Mouse (Mus musculus) forebrain, embryonic 15.5 days (tissue): ENCODE results near the gene Taf4. TPM values are rescaled to one million over a fixed set of nuclear protein-coding genes. Genes with fewer than 3 reads are reported as not detected.
A peak's percentile ranks its signal among the peaks of the same experiment; 100 is the strongest.

Experiments used
- ATAC-seq: fragments of 200-750 bp; cut with Nextera tagmentation; replicated peaks from 2 replicates; pipeline ENCODE4 v1.8.0; 2017; ENCODE audit warnings: mild to moderate bottlenecking, moderate TSS enrichment, moderate library complexity
- H3K27ac ChIP-seq: fragments of 300-500 bp; sonication (generic); replicated peaks from 2 replicates; pipeline ENCODE4 v1.5.1; 2015; ENCODE audit warnings: mild to moderate bottlenecking, inconsistent platforms
- H3K27me3 ChIP-seq: fragments of 300-500 bp; sonication (generic); 2 replicates; pipeline ENCODE4 v1.6.1; 2015; ENCODE audit warnings: inconsistent platforms
- H3K36me3 ChIP-seq: fragments of 300-500 bp; sonication (generic); 2 replicates; pipeline ENCODE4 v1.6.1; 2015; ENCODE audit warnings: mild to moderate bottlenecking, inconsistent platforms
- H3K4me1 ChIP-seq: fragments of 300-500 bp; sonication (generic); 2 replicates; pipeline ENCODE4 v1.6.1; 2015; ENCODE audit warnings: inconsistent platforms
- H3K4me2 ChIP-seq: fragments of 300-500 bp; sonication (generic); replicated peaks from 2 replicates; pipeline ENCODE4 v1.6.1; 2015; ENCODE audit warnings: mild to moderate bottlenecking, inconsistent platforms
- H3K4me3 ChIP-seq: fragments of 300-500 bp; sonication (generic); 2 replicates; pipeline ENCODE4 v1.5.1; 2015; ENCODE audit warnings: mild to moderate bottlenecking, inconsistent platforms
- H3K9ac ChIP-seq: fragments of 300-500 bp; sonication (generic); replicated peaks from 2 replicates; pipeline ENCODE4 v1.6.1; 2015; ENCODE audit warnings: mild to moderate bottlenecking, inconsistent platforms
- H3K9me3 ChIP-seq: fragments of 300-500 bp; sonication (generic); 2 replicates; pipeline ENCODE4 v1.6.1; 2016; ENCODE audit warnings: inconsistent platforms
- WGBS: fragments of 180-500 bp; shearing (Covaris S2); methylation state at CpG from one replicate; pipeline ENCODE4 v1.1.7; 2015; ENCODE audit warnings: mixed read lengths; 5-methylcytosine and 5-hydroxymethylcytosine counted together
- polyA plus RNA-seq: library from polyadenylated mRNA; unstranded; fragments of >200 nt; fragmentation: Nextera tagmentation; extraction: Ambion mirVana; gene quantifications from 2 replicates; pipeline ENCODE4 v1.2.1, GENCODE M21; 2015

The Taf4 gene
- polyA plus RNA-seq, 1 experiment from 2014 or later: 5.3 TPM

GRCm38 (mm10) chr2:179921021-179921653 lies 55.3 kb downstream of the Taf4 start:
- peaks cover 60% of the 10 kb centered on the region for H3K36me3 ChIP-seq

GRCm38 (mm10) chr2:179920042-179920441 lies 56.4 kb downstream of the Taf4 start:
- Histone ChIP-seq H3K27ac (no peak overlapping the region), H3K4me3 (no peak overlapping the region), H3K27me3 (no peaks in the 10 kb centered on the region), H3K36me3 (peaks cover 64% of the 10 kb centered on the region), H3K4me1 (no peaks in the 10 kb centered on the region), H3K9ac (no peak overlapping the region), H3K4me2 (no peak overlapping the region), H3K9me3 (no peaks in the 10 kb centered on the region)
- ATAC-seq: no peak
- WGBS: 75% methylated on average over 4 of the region's 4 CpGs

More at GRCm38 (mm10) chr2:179921021-179921653, 55.3 kb downstream of the Taf4 start:
- H3K27me3 ChIP-seq: no peaks in the 10 kb centered on the region
- no peaks in the 10 kb centered on the region for H3K4me1 ChIP-seq
- no peak overlapping the region for H3K4me3 ChIP-seq
- no peak overlapping the region for H3K9ac ChIP-seq
- H3K27ac ChIP-seq: no peak overlapping the region
- 90% methylated on average over 8 of the region's 8 CpGs for WGBS
- no peak for ATAC-seq
- H3K9me3 ChIP-seq: no peaks in the 10 kb centered on the region
- no peak overlapping the region for H3K4me2 ChIP-seq

DNA sequence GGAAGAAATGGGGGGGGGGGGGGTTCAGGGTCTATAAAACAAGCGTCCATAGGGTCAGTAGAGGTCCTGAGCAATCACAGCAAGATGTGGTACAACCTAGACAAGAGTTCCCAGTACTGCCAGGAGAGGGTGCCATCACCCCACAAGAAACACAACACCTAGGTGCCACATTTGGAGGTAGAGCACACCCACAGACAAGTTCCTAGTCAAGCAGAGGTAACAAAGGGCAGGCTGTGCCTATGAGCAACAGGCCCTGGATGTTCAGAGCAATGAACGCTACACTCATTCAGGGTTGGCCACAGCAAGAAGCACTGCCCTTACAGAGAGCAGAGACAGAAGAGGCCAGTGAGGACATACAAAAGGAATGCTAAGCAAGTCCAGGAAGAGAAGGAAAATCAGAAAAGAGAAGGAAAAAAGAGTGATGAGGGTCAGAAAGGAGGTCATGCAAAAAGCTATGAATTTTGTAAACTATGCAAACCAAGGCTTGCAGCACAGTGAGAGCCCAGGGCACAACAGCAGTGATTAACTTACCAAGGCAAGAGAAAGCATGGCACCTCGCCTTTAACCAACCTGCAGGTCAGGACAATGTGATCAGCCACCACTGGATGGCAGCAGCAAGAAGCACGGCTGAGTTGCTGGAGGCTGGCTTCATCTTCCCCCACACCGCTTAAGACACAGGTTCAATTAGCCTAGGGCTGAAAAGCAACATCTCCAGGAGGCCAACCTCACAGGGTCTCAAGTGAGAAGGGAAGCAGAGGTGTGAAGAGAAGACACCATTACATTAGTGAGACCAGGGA lies 59.4 kb downstream of the Taf4 start:
- peak overlapping the region; percentile 25; the same call in 1 of the 2 replicates for H3K27ac ChIP-seq
- no peaks in the 10 kb centered on the region for H3K9me3 ChIP-seq
- no peak overlapping the region for H3K4me2 ChIP-seq
- H3K4me1 ChIP-seq: no peaks in the 10 kb centered on the region
- no peak overlapping the region for H3K4me3 ChIP-seq
- no peaks in the 10 kb centered on the region for H3K27me3 ChIP-seq
- peaks cover 66% of the 10 kb centered on the region for H3K36me3 ChIP-seq
- H3K9ac ChIP-seq: no peak overlapping the region
- 29% methylated on average over 5 of the region's 5 CpGs for WGBS
- peak; percentile 71 for ATAC-seq

- peaks cover 51% of the 10 kb centered on the region for H3K36me3 ChIP-seq
- H3K4me2 ChIP-seq: no peak overlapping the region
- ATAC-seq: no peak
- no peaks in the 10 kb centered on the region for H3K9me3 ChIP-seq
- H3K4me1 ChIP-seq: no peaks in the 10 kb centered on the region
- H3K9ac ChIP-seq: no peak overlapping the region
- H3K4me3 ChIP-seq: no peak overlapping the region
- 93% methylated on average over 2 of the region's 2 CpGs for whole genome bisulfite sequencing
- H3K27me3 ChIP-seq: no peaks in the 10 kb centered on the region
- no peak overlapping the region for H3K27ac ChIP-seq
These were observed 62.2 kb downstream of the Taf4 start for GRCm38 (mm10) chr2:179914246-179914645.

- Histone ChIP-seq H3K27me3 (no peaks in the 10 kb centered on the region), H3K4me1 (no peaks in the 10 kb centered on the region), H3K4me3 (no peak overlapping the region), H3K4me2 (no peak overlapping the region), H3K9me3 (no peaks in the 10 kb centered on the region), H3K36me3 (peaks cover 51% of the 10 kb centered on the region), H3K27ac (no peak overlapping the region), H3K9ac (no peak overlapping the region)
- 75% methylated on average over 15 of the region's 15 CpGs for WGBS
- no peak for ATAC-seq
These were observed 63.1 kb downstream of the Taf4 start for GRCm38 (mm10) chr2:179913349-179913748.

GRCm38 (mm10) chr2:179912911-179913310 lies 63.5 kb downstream of the Taf4 start:
- no peak for ATAC-seq
- Histone ChIP-seq H3K4me2 (no peak overlapping the region), H3K27ac (no peak overlapping the region), H3K4me1 (no peaks in the 10 kb centered on the region), H3K4me3 (no peak overlapping the region), H3K36me3 (peaks cover 48% of the 10 kb centered on the region), H3K9ac (no peak overlapping the region), H3K27me3 (no peaks in the 10 kb centered on the region), H3K9me3 (no peaks in the 10 kb centered on the region)
- WGBS: 73% methylated on average over 12 of the region's 12 CpGs

GRCm38 (mm10) chr2:179896949-179897348 lies 79.5 kb downstream of the Taf4 start:
- Histone ChIP-seq H3K27ac (no peak overlapping the region), H3K27me3 (no peaks in the 10 kb centered on the region), H3K9ac (no peak overlapping the region), H3K4me2 (no peak overlapping the region), H3K4me1 (no peaks in the 10 kb centered on the region), H3K9me3 (no peaks in the 10 kb centered on the region), H3K36me3 (peaks cover 1% of the 10 kb centered on the region; the same call in 1 of the 2 replicates), H3K4me3 (no peak overlapping the region)
- no peak for ATAC-seq
- 95% methylated on average over 2 of the region's 2 CpGs for WGBS

- Histone ChIP-seq H3K27me3 (no peaks in the 10 kb centered on the region), H3K36me3 (peaks cover 10% of the 10 kb centered on the region), H3K4me3 (no peak overlapping the region), H3K9ac (no peak overlapping the region), H3K4me1 (no peaks in the 10 kb centered on the region), H3K4me2 (no peak overlapping the region), H3K9me3 (no peaks in the 10 kb centered on the region), H3K27ac (no peak overlapping the region)
- no peak for ATAC-seq
- WGBS: 96% methylated on average over 3 of the region's 3 CpGs
These were observed 85.4 kb downstream of the Taf4 start for GRCm38 (mm10) chr2:179891048-179891447.

DNA sequence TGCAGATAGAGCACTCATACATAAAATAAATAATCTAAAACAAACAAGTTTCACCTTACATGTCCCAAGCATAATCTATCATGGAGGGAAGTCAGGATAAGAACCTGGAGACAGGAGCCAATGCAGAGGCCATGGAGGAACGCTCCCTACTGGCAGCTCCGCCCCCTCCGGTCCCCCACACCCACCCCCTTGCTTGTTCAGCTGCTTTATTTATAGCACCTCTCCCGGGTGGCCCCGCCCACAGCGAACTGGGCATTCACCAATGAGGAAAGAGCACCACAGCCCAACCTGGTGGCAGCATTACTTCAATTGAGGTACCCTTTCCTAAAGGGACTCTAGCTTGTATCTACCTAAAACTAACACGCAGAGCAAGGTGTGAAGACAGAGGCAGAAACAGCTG lies 91.9 kb downstream of the Taf4 start:
- Histone ChIP-seq H3K4me3 (no peak overlapping the region), H3K27me3 (no peaks in the 10 kb centered on the region), H3K9ac (no peak overlapping the region), H3K4me1 (no peaks in the 10 kb centered on the region), H3K36me3 (peaks cover 5% of the 10 kb centered on the region), H3K4me2 (no peak overlapping the region), H3K27ac (no peak overlapping the region), H3K9me3 (no peaks in the 10 kb centered on the region)
- no peak for ATAC-seq
- WGBS: 61% methylated on average over 7 of the region's 7 CpGs

- WGBS: 42% methylated on average over 9 of the region's 9 CpGs
- no peak for ATAC-seq
- H3K9ac ChIP-seq: no peak overlapping the region
- H3K4me3 ChIP-seq: no peak overlapping the region
- H3K36me3 ChIP-seq: no peaks in the 10 kb centered on the region
- H3K27me3 ChIP-seq: no peaks in the 10 kb centered on the region
- H3K27ac ChIP-seq: no peak overlapping the region
- H3K4me1 ChIP-seq: peaks cover 7% of the 10 kb centered on the region
- no peaks in the 10 kb centered on the region for H3K9me3 ChIP-seq
- H3K4me2 ChIP-seq: no peak overlapping the region
These were observed 98.8 kb downstream of the Taf4 start for GRCm38 (mm10) chr2:179877551-179878215.

DNA sequence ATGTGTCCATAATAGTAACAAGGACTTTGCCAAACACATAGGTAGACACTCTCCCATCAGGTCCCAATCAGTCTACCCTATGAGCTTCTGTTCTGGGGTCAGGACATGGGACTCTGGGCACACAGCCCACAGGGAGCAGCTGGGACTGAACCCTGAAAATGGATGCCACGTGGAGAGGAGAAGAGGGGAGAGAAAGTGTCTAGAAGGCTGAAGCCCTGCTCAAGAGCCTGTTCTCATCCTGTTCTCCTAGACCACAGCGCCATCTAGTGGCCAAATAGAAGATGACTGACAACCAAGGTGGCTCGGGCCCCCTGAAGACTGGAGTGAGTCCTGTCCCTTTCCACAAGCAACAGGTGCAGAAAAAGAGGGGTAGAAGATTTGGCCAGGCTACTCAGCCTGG lies 101.3 kb downstream of the Taf4 start:
- no peaks in the 10 kb centered on the region for H3K36me3 ChIP-seq
- peaks cover 8% of the 10 kb centered on the region for H3K4me1 ChIP-seq
- no peak overlapping the region for H3K4me2 ChIP-seq
- no peak overlapping the region for H3K4me3 ChIP-seq
- 12% methylated on average over 3 of the region's 3 CpGs for whole genome bisulfite sequencing
- H3K9me3 ChIP-seq: no peaks in the 10 kb centered on the region
- no peaks in the 10 kb centered on the region for H3K27me3 ChIP-seq
- H3K9ac ChIP-seq: no peak overlapping the region
- no peak overlapping the region for H3K27ac ChIP-seq
- ATAC-seq: peak; percentile 64

GRCm38 (mm10) chr2:179873315-179873714 lies 103.1 kb downstream of the Taf4 start:
- WGBS: 51% methylated on average over 5 of the region's 5 CpGs
- no peaks in the 10 kb centered on the region for H3K36me3 ChIP-seq
- no peak overlapping the region for H3K9ac ChIP-seq
- H3K27ac ChIP-seq: no peak overlapping the region
- ATAC-seq: no peak
- no peak overlapping the region for H3K4me2 ChIP-seq
- H3K9me3 ChIP-seq: no peaks in the 10 kb centered on the region
- H3K4me3 ChIP-seq: no peak overlapping the region
- H3K27me3 ChIP-seq: no peaks in the 10 kb centered on the region
- H3K4me1 ChIP-seq: peaks cover 19% of the 10 kb centered on the region
